Mouse (Mus musculus): Measurements from ENCODE around the gene Smim12. TPM values are rescaled to one million over a fixed set of nuclear protein-coding genes. Genes with fewer than 3 reads are reported as not detected.

The Smim12 gene
- total RNA-seq (2021): 10 to 100 TPM; 52.6 to 59.2 TPM

DNA sequence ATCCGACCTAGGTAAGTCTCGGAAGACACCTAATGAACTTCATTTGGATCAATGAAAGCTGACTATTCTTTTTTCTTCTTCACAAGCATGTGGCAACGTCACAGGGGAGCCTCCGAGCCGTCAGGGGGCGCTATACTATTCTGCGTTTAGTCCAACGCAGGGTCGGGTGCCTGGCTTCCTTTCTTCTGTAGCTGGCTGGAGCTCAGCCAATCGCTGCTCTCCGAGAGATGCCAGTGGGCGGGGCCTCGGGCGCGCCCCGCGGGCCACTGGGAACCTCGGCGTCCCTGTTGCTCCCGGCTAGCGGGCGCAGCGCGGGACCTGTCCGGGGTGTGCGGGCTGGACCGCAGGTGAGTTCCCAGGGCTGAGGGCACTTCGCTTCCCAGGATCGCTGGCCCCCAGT is at the start of gene Smim12:
Gene Smim12 (plus strand): TSS at position 233 of the 400 bp plus-strand sequence.
- intact Hi-C loops (cut with DNase I): loop anchor here (5.0 kb wide), 2 partner anchors 166 to 181 kb away; partner anchors contain the start of genes Zmym1 and Zmym6
- peak; percentile 98 to 99 for DNase-seq (ENCODE audit: low spot score in 2 of 2)

DNA sequence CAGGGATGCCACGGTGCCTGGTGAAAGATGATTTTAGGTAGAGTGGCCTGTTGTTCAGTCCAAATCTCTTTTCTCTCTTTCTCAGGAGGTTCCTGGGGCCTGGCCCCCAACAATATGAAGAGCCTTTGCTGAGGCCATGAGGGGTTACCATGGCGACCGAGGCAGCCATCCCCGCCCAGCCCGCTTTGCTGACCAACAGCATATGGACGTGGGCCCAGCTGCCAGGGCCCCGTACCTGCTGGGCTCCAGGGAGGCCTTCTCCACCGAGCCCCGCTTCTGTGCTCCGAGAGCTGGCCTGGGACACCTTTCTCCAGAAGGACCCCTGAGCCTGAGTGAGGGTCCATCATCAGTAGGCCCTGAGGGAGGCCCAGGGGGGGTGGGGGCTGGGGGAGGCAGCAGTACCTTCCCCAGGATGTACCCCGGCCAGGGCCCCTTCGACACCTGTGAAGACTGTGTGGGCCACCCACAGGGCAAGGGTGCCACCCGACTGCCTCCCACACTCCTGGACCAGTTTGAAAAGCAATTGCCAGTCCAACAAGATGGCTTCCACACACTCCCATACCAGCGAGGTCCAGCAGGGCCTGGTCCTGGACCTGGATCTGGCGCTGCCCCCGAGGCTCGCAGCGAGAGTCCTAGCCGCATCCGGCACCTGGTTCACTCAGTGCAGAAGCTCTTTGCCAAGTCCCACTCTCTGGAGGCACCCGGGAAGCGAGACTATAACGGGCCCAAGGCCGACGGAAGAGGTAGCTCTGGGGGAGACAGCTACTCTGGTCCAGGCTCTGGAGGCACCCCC is 48.9 kb upstream of the Smim12 start:
- DNase-seq (ENCODE audit: low spot score in 2 of 2): no peak
- intact Hi-C loops (cut with DNase I): no loop called here

DNA sequence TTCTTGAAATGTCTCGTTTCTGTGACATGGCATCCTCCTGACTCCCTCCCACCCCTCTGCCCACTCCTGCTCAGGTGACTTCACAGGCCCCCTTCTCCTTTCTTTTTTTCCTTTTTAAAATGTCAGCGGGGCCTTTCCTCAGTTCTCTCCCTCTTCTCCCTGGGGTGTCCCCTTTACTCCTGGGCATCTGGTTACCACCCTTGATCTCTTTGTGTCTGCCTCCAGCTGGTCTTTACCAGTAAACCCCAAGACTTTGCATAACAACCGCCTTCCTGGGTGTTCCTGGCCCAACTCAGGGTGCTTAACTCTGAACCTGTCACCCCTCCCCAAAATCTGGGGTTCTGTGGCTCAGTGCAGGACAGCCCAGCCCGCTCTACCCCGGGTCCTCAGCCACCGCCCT is 45.0 kb upstream of the Smim12 start:
- intact Hi-C loops (cut with DNase I): no loop called here
- no peak for DNase-seq (ENCODE audit: low spot score in 2 of 2)

DNA sequence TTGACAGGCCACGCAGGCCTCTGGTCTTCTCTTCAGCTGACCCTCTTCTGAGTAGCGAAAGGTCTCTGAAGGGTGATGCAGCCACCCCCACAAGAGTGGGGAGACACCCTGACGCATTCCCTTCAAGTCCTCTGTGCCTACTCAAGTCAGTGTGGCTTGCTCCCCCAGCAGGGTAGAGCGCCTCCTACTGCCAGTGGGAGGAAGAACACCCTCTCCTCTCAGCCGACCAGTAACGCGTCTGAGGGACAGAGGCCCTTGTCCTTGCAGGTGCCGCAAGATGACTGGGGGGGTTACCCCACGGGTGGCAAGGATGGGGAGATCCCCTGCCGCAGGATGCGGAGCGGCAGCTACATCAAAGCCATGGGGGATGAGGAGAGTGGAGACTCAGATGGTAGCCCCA is 44.2 kb upstream of the Smim12 start:
- no peak for DNase-seq (ENCODE audit: low spot score in 2 of 2)
- intact Hi-C loops (cut with DNase I): no loop called here

DNA sequence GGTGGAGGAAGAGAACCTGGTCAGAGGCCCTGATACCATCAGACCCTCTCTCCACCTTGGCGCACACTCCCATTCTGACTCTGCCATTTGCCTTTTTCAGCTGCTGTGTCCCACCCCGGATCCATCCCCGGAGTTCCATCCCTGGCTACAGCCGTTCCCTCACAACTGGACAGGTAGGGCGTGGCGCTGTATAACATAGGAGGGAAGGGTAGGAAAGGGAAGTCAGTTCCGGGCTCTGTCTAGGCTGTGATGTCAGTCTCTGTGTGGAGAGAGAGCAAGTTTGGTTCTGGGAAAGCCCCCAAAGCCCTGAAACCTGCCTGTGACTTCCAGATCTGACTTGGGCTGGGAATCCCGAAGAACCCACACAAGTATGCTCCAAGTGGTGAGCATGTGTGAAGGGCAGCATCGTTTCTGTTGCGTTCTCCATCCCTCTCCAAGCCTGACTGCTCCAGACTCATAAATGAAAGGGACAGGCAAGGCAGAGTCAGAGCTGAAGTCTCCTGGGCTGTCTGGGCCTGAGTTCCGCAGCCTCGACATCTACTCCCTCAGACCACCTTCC is 43.3 kb upstream of the Smim12 start:
- DNase-seq (ENCODE audit: low spot score in 2 of 2): no peak

DNA sequence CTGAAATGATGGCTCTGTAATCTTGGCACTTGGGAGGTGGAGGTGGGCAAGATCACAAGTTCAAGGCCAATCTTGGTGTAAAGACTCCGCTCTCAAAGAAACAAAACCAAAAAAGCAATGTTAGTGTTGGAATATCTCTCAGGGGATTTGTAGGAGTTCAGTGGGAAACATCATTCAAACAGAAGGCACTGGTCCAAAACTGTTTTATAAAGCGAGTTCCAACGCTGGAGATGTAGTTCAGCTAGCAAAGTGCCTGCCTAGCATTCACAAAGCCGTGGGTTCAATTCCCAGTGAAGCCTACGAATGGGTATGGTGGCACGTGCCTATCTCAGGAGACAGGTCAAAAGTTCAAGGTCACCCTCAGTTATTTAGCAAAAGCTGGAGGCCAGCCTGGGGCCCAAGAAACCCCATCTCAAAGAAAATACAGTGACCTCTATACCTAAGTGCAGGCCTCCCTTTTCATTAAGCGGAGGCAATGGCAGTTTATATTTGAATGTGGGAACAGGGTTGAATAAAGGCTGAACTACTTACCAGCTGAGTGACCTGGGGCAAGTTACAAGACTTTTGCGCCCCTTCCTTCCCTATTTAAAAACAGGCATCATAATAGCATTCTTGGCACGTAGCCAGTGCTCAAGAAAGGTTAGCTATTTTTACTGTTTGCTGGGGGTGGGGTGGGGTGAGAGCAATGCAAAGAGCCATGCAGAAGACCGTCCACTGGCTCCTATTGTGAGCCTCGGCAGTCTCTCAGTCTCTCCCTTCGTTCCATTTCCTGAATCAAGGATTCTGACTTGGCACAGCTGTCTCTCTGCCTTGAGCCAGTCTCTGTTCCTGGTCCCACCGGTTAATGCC is 42.6 kb upstream of the Smim12 start:
- no peak for DNase-seq (ENCODE audit: low spot score in 2 of 2)
- intact Hi-C loops (cut with DNase I): no loop called here

More for the DNA sequence above, 43.3 kb upstream of the Smim12 start:
- intact Hi-C loops (cut with DNase I): no loop called here

DNA sequence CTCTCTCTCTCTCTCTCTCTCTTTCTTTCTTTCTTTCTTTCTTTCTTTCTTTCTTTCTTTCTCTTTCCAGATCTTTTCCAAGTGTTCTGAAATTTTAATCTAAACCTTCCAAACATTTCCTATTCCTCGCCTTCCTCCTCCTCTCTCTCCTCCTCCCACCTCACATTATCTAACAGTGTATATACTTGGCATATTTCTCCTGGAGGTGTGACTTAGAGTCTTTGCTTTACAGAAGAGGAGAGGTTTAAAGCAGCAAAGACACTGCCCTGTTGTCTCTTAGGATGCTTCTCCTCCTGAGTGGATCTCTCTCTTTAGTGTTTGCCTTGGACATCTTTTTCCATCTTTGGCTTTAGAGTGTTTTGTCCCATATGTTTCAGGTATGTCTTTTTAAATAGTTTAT is 40.5 kb upstream of the Smim12 start:
- DNase-seq (ENCODE audit: low spot score in 2 of 2): no peak
- intact Hi-C loops (cut with DNase I): no loop called here

DNA sequence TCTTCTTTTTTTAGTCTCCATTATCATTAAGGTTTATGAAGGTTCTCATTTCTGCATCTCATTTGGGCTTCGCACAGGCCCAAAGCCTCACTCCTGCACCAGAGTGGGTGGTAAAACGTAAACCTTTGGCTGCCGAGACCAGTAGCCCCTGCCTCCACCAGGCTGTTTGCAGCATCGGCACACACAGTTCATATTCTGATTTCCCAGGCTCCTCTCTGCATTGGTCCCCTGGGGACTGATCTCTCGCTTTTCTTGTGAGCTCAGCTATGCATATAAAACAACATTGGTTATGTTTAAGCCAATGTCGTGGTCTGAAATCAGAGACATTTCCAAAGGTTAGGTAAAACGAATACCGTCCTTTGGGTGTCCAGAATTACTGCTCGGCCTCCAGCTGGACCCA is 32.3 kb upstream of the Smim12 start:
- no peak for DNase-seq (ENCODE audit: low spot score in 2 of 2)
- intact Hi-C loops (cut with DNase I): loop anchor here (5.0 kb wide), 1 partner anchor 34 kb away; no protein-coding TSS in a partner anchor

DNA sequence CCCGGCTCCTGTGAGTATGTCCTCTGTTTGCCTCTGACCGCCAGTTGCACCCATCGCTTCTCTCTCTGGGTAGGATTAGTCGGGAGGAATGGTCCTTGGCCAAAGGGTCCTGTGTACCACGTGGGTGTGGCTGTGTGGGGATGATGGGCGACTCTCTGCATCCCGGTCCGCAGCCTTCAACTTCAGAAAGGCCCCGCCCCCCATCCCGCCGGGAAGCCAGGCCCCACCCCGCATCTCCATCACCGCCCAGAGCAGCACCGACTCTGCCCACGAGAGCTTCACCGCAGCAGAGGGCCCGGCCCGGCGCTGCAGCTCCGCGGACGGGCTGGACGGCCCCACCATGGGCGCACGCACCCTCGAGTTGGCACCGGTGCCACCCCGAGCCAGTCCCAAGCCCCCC is 29.1 kb upstream of the Smim12 start:
- DNase-seq (ENCODE audit: low spot score in 2 of 2): no peak
- intact Hi-C loops (cut with DNase I): loop anchor here (5.0 kb wide), 1 partner anchor 37 kb away; no protein-coding TSS in a partner anchor

DNA sequence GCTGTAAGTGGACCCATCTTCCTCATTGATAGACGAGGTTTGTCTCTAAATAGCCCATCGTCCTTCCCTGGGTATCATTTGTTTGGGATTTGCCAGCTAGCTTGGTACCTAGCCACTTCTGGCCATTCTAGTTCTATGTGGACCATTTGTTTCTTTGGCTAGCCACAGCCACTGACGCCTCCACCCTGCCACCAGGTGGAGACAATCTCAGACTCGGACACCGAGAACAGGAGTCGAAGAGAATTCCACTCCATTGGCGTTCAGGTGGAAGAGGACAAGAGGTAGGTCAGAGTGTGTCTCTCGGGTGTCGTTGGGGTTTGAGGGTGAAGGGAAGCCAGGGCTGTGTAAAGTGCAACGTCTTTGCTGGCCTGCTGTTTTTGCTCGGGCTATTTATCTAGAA is 28.5 kb upstream of the Smim12 start:
- intact Hi-C loops (cut with DNase I): no loop called here
- DNase-seq (ENCODE audit: low spot score in 2 of 2): no peak

DNA sequence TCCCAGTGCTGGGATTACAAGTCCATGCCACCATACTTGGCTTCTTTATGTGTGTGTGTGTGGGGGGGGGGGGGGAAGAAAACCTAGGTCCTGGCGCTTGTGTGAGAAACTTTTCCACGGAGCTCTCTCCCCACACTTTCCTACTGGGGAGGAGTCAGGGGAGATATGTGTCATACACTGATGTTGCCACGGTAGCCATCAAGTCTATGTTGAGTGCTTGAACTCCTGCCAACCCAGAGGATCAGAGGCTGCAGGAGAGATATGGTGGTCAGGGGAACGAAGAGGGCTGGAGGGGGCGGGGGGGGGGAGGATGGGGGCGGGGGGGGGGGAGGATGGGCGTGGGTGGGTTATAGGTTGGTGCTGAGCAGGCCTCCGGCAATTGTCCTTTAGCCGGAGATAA is 27.8 kb upstream of the Smim12 start:
- intact Hi-C loops (cut with DNase I): no loop called here

DNA sequence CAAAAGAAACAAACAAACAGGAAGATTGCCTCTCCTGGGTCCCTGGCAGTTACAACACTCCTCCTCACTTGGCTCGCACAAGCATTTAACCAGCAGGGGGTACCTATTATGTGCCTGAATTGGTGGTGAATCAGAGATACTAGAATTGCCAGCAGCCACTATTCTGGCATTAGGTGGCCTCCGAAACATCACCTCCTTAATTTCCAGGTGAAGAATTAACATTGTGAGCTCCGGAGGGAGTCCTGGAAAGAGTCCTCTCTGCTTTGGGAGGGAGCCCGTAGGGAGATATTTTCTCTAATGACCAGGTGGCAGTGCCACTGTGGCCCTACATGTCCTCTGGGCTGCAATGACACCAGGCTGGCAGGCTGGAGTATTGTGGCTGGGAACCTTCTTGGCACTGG is 27.3 kb upstream of the Smim12 start:
- DNase-seq (ENCODE audit: low spot score in 2 of 2): no peak
- intact Hi-C loops (cut with DNase I): no loop called here

More for the DNA sequence above, 27.8 kb upstream of the Smim12 start:
- DNase-seq (ENCODE audit: low spot score in 2 of 2): no peak

DNA sequence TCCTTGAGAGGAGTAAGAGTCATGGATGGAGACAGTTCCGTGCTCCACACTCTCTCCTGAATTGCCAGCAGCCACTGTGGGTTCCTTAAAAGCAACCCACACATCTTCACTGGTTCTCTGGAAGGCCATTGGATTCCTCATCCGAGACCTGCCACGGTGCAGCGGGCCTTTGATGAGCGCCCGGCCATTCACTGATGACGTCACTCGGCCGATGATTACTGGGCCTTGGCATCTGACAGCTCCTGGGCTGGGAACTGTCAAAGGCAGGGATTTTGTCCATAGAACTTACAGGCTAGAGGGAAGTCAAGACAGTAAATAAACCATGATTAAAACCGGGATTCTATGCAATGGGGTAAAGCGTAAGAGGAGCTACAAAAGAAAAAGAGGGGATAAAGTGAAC is 26.5 kb upstream of the Smim12 start:
- no peak for DNase-seq (ENCODE audit: low spot score in 2 of 2)
- intact Hi-C loops (cut with DNase I): no loop called here

DNA sequence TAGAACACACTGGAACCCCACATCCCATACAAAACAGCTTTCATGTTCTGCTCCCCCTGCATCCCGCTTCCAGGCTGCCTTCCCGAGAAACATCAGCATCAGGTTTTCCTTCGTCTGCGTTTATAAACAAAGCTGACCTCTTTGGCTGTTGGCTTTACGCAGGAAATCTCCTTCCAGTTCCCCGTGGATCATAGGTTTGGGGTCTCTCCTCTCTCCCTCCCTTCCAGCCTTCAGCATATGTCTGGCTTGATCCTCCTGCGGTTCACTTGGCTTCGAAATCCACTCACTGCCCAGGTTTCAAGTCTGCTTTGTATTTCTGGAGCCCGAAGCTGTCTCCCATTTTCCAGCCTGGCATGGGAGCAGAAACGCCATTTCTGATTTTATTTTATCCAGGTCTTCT is 20.3 kb upstream of the Smim12 start:
- DNase-seq (ENCODE audit: low spot score in 2 of 2): no peak
- intact Hi-C loops (cut with DNase I): no loop called here

DNA sequence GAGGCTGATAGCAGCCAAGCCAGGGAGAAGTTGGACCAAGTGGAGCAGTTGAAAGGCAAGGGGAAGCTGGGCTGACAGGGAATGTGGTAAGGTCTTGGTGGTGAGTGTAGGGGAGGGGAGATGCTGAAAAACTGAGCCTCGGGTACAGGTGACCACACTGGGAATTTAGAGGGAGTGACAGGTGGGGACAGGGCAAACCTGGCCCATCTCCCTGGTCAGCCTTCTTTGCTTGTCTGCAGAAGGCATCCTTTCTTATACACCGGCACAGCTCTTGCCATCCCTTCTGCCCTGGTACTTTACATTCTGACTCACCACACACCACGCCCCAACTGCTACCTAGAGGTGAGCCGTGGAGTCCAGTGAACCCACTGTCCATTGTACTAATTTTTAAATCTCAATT is 19.8 kb upstream of the Smim12 start:
- intact Hi-C loops (cut with DNase I): no loop called here
- DNase-seq (ENCODE audit: low spot score in 2 of 2): no peak

DNA sequence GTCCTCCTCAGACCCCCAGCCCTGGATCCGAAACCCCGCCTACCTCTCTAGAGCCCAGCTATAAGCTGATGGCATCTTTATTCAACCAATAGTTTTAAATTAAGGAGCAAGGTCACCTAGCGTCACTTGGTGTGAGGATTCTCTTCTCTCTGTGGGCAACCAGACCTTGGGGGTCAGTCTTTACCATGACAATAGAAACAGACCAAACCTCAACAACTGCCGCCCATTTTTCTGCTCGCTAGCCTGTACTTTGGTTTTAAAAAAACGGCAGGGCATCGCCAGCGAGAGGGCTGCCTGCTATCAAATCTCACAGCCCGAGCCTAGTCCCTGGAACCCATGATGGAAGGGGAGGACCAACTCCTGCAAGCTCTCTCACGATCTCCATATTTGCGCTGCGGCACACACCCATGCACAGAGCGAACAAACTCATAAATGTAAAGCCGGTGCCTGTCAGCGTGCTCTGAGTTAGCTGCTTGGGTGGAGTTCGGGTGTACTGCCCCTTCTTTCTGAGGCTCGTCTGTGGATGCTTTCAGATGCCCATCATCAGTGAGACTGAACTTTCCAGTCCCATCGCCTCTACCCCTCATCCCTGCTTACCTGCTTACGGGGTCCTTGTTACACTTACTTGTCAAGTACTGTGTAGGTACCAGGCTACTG is 19.0 kb upstream of the Smim12 start:
- DNase-seq (ENCODE audit: low spot score in 2 of 2): no peak
- intact Hi-C loops (cut with DNase I): no loop called here

DNA sequence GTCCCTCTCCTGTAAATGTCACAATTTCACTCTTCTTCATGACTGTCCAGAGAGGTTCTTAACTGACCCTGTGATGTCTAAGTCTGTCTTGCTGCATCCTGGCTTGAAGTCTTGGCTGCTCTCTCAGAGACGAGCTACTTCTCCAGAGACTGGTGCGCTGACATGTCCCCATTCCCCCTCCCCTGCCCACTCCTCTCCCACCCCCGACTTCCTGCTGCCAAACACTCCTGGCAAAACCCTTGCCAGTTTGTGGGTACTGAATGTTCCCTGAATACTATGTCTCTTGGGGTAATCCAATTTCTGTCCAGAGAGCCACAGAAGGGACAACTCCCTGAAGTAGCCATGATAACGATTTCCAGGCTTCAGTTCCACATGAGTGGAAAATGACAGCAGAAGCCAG is 17.5 kb upstream of the Smim12 start:
- DNase-seq (ENCODE audit: low spot score in 2 of 2): no peak
- intact Hi-C loops (cut with DNase I): no loop called here

DNA sequence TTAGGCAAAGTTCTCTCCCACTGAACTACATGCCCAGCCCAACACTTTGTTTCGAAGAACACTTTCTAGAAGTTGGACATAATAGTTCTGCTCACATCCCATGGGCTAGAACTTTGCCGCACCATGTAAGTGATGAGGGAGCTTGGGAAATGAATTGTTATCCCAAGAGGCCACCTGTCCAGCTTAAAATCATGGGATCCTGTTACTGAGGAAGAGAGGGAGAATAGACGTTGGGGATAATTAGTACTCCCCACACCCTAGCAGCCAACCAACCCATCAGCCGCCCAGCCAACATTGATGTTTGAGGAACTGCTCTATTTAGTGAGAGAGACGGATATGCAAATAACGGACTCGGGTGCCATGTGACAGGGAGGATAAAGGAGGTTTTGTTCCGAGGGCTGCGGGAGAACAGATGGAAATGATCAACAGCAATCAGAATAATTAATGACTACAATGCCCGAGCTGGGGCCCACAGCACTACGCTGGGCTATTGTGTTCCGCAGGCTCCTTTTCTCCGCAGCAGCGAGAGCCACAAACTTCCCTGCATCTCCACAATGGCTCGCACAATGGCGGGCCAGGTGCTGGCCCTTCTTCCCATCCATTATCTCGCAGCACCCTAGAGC is 16.4 kb upstream of the Smim12 start:
- intact Hi-C loops (cut with DNase I): no loop called here
- no peak for DNase-seq (ENCODE audit: low spot score in 2 of 2)

DNA sequence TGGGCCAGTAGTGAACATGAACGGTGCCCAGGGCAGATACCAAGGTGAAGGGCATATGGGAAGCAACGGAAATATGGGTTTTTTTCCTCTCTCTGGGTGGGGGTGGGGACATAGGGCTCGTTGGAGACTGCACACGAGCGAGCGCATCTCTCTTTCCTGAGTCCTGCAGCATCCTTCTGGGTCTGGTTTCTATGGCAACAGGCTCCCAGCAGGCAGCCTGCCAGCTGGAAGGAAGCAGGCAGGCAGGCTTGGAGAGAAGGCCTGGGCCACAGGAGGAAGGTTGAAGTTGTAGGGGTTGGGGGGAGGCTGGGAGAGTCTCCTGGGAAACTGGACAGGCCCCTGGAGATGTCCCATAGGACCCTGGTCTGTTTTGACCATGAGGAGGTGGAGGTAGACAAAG is 11.6 kb upstream of the Smim12 start:
- intact Hi-C loops (cut with DNase I): loop anchor here (5.0 kb wide), 1 partner anchor 45 kb away; no protein-coding TSS in a partner anchor
- peak; percentile 80 to 85 for DNase-seq (ENCODE audit: low spot score in 2 of 2)
